Mouse (Mus musculus): Measurements from ENCODE around the gene Dock9.
"Not testable (repeated sequence)": the region's sequence is repeated elsewhere in the genome, so short reads cannot be mapped to it uniquely, and the experiment has no call there.

Gene Dock9

DNA sequence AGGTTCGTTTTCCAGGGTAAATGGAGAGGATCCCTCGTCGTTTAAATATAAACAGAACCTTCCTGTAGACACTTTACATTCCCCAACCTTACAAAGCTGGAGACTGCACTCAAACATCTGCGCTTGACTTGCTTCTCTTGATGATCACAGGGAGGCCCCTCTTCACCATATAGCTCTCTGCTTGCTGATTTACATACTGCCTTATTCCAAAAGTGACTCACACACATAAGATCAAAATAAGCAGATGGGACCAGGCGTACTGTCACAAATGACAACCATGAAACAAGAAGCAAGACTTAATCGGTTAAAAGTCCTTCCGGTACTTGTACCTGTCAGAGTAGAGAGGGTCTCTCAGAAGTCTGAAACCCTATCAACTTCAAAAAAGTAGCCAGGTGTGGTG lies 63.4 kb downstream of the Dock9 start:
- no peak for DNase-seq

DNA sequence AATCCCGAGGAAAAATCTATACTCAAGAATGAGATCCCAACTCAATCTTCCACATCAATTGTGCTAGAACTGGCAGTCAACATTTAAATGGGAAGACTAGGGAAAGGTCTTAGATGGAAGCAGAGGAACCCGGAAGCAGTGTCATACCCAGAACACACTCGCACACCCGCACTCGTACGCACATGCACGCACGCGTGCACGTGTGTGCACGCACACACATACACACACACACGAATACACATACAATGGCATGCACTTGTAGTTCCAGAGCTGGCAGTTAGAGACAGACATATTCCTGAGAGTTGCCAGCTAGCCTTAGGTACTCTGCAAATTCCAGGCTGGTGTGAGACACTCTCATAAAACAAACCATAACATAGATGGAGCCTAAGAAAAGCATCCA lies 63.9 kb downstream of the Dock9 start:
- no peak for DNase-seq

DNA sequence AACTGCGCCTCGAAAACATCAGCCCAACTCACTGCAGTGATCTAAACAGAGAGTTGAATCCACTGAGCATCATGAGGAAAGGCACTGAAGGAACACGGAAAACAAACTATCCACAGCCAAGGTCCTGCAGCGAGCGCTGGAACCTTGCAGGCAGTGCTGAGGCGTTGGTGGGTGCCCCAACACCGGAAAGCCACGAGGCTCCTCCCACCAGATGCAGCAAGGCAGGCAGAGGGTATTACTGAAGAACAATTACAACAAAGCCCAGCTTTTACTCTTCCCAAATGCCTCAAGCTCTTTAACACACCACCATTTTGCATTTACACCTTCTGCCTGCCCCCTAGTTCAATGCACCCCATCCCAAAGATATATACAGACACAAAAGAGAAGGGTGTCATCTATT lies 65.4 kb downstream of the Dock9 start:
- no peak for DNase-seq

DNA sequence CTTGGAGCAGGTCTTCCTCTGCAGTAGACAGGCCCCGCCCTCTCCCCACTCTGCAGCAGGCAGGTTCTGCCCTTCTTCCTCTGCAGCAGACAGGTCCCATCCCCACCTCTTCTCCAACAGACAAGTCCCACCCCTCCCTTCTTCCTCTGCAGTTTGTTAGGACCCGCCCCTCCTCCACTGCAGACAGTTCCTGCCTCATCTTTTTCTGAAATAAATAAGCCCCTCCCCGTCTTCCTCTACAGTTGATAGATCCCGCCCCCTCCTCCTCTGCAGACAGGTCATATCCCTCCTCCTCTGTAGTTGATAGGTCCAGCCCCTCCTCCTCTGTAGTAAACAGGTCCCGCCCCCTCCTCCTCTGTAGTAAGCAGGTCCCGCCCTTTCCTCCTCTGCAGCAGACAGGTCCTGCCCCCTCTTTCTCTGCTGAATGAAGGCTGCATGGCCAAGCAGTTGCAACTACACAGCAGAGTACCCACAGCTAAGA lies 65.9 kb downstream of the Dock9 start:
- peak; percentile 22 to 25 for DNase-seq

DNA sequence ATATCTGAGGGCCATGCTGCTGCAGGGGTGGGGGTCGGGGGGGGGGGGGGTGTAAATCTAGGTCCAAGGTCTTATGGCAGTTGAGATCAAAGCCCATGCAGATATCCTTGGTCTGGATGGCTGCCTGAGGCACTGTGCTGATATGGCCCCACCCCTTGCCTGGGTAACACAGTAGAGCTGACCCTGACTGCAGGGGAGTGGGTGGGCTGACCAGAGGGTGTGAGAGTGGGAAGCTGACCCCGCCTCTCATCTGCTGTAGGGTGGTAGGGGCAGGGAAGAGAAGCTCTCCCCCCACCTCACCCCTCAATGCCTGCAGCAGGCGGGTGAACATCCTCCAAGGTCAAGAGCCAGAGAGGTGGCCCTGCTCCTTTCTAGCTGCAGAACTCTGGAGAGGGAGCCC lies 66.7 kb downstream of the Dock9 start:
- no peak for DNase-seq

DNA sequence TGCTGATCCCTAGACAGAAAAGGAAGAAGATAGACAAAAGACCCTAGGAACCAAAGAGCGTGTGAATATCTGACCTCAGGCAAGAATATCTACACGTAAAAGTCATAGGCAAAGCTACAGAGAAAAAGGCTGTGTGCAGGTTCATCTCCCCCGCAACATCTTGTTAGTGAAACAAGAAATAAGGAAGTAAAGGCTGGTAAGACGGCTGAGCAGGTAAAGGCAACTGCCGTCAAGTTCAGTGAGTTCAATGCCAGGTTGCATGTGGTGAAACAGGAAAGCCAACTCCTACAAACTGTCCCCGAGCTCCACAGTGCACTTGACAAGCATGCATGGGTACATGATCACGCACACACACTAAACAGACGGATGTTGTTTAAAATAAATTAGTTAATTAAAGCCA lies 69.6 kb downstream of the Dock9 start:
- DNase-seq = no peak

DNA sequence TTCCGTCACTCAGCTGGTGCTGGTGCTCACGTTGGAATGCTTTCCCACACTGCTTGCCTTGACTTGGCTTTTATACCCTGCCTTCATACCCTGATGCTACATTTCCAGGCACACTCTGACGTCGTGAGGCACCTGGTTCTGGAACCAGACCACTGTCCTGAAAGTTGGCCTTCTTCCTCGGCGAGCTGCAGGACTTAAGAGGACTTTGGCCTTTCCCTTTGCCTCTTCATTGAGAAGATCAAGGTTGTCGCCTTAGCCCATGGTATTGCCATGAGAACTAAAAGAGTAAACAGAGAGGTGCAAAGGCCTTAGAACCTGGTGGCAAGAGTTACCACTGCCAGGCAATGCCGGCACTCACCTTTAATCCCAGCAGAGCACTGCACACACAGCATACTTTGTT lies 73.1 kb downstream of the Dock9 start:
- no peak for DNase-seq

DNA sequence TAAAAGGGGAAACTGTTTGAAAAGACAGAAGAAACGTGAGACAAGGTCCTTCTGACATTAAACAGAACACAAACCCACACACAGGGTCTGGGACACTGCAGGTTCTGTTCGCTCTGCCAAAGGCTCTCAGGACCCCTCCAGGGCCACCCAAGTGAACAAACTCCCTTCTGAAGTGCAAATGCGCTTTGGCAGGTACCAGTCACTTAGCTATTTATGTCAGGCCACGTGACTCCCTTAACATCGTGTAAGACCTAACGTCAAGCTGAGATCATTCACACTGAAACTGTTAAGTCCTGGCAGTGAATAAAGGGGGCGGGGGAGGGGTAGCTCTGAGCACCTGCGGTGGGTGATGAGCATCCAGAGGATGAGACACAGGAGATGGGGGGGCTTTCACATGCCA lies 74.9 kb downstream of the Dock9 start:
- DNase-seq = no peak

DNA sequence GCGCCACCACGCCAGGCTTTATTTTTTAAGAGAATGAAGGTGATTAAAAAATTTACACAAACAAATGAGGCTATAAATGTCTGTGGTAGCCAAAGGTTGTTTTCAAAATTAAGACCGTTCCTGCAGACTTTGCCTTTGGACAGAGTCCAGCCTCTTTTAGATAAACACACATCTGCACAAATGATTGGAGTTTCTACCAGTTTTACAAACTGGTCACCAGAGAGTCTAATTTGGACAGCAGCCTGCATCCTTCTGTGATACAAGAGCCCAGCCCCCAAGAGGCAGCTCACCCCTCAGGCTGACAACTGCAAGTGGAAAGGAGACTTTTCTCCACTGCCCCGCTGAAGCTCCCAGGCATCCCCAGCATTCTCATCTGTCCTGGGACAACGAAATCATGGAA lies 76.2 kb downstream of the Dock9 start:
- no peak for DNase-seq

DNA sequence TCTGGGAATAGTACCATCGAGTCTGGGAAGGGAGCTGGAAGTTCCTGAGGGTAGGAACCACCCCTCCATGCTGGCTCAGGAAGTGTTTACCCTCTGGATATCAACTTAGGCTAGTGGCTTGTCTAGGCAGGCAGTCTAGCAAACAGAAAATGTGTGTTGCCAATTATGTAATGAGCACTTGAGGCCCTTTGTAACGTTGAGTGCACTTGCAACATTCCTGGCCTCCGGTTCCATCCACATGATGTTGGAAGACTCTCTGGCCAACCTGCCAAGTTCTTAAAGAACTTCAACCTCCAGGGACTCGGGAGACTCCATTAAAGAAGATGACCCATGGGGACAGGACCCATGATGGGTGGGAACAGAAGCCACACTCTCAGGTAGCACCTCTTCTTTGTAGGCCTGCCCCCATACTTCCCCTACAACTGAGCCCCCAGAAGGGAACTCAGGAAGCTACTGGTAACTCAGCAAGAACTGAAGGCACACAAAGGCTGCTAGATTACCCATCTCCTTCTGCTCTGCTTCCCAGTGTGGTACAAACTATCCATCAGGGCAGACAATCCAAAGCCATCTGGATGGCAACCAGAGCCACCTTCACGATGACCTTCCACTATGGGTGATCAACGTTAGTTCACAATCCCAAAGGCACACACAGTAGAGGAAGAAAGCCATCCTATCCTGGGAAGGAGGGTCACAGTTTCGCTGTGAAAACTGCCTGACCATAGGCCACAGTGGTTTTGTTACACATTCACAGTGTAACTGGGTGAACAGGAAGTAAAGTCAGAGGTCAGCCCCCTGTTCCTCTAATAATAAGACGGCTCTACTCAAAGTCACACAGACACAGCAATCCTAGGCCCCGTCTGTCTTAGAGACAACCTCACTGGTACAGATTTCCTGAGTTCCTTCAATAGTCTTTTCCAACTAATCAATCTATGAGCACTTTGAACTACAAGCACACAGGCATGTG lies 77.7 kb downstream of the Dock9 start:
- DNase-seq = no peak

DNA sequence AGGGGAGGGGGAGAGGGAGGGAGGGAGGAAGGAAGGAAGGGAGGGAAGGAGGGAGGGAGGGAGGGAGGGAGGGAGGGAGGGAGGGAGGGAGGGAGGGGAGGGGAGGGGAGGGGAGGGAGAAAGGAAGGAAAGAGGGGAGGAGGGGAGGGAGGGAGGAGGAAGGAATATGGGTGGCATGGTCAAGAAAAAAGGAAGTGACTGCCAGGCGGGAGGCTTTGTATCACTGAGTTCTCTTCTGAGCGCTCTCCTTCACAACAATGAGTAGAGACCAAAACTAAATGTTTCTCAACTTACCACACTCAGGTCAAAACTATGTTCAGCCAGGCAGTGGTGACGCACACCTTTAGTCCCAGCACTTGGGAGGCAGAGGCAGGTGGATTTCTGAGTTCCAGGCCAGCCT lies 82.8 kb downstream of the Dock9 start:
- not testable (repeated sequence) for DNase-seq

DNA sequence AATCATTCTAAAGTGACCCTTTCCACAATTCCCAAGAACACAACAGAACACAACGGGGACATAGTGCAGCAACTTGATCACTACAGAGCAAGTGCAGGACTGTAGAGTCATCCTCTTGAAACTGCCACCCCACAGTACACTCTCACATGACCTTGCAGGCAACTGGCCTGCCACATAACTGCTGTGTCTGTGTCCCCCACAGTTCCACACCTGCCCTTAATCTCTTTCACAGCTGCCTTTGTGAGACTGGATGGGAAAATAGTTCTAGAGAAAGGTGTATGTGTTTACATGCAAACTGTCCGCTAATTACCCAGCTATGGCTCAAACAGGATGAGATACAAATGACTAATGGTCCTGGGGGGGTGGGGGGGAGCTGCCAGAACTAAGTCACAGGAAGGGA lies 83.4 kb downstream of the Dock9 start:
- no peak for DNase-seq

DNA sequence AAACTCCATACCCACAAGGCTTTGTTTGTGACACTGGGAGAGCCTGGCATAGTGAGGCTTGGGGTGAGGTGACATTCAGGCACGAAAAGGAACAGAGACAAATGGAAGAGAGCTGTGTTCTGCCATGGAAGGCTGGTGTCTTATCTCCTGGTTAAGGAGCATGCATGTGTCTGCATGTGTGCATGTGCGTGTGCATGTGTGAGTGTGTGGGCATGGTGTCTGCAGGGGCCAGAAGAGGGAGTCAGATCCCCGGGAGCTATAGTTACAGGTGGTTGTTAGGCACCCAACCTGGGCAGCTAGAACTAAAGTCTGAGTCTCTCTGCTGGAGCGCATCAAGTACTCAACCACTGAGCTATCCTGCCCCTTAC lies 83.8 kb downstream of the Dock9 start:
- DNase-seq = no peak

DNA sequence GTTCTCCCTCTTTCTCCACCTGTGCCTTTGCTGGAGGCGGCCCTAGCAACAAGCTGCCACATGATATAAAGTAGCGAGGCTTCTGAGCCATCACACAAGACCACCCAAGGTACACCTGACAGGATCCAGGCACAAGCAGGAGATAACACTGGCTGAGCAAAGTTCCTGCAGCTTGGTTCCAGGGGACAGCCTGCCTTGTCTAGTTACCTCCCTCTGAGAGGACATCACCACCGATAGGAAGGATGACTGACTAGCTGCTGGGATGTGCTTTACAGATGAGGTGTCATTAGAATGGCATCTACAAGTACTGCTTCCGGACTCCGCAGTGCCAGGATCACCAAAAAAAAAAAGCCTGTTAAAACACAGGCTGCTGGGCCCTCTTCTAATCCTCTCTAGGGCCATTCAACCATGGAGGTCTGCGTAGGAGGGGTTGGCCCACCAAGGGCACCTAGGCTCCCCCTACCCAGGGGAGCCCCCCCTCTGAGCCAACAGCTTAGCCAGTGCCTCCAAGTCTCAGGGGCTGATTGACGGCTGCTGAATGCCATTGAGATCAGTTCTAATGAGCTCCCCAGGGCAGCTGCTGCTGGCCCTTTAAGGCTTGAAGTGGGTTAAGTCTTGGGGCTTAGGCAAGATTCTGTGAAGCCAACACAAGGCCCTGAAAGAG lies 84.3 kb downstream of the Dock9 start:
- no peak for DNase-seq

DNA sequence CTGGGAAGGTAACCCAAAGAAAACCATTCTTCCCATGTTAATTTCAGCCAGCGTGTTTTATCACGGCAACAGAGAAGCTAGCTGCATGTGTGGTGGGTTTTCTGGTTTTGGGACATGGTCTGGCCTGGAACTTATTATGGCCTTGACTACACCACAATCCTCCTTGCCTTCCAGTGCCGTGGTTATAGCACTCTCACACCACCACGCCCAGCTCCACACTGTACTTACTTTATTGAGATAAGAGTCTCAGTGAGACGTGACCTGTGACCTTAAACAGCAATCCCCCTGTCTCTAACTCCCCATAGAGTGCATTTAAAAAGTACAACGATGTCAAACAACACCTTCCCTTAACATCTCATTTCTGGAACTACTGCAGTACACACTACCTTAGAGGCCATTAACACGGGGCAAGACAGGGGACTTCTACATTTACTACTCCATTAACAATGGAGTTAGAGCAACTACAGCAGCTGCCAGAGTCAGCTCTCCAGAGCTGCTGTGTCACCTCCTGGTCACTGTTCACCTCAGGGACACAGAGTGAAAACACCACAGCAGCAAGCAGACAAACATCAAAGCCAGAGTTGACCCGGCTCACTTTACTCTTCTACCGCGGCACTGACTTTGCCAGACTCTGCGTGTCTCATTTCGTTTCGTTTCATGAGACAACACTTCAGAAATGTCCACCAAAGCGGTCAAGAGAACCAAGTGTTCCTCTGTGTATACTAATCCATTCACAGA lies 86.4 kb downstream of the Dock9 start:
- DNase-seq = no peak

DNA sequence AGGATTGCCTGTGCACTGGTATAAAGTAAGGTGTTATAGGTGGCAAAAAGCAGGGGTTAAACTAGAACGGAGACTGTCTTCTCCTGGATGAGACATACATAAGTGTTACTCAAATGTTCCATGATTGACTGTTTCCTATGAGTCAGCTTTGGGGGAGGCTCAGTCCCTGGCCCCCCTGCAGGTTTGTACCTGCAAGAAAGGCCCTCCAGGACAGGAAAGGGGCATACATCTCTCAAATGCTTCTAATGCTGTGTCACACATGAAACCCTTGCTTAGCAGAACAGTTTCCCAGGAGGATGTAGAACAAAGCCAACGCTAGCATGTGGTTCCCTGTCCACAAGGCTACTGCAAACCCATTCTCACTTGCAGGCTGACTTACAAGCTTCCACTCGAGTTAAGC lies 87.5 kb downstream of the Dock9 start:
- DNase-seq = no peak

DNA sequence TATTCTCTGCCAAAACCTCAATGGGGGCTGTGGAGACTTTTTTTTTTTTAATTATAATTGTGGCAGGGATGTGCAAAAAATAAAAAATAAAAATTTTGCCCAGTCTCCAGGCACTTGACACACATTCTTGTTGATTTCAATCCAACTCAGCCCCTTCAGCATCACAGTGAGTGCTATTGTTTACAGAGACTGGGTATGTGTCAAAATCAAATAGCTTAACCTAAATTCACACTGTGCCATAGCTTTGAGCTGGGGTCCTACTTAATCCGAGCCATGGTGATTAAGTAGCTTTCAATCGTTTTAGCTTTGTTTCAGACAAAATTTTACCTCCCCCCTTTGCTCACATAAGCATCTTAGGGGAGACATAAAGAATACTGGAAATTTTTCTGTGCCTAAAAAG lies 89.4 kb downstream of the Dock9 start:
- DNase-seq = no peak

DNA sequence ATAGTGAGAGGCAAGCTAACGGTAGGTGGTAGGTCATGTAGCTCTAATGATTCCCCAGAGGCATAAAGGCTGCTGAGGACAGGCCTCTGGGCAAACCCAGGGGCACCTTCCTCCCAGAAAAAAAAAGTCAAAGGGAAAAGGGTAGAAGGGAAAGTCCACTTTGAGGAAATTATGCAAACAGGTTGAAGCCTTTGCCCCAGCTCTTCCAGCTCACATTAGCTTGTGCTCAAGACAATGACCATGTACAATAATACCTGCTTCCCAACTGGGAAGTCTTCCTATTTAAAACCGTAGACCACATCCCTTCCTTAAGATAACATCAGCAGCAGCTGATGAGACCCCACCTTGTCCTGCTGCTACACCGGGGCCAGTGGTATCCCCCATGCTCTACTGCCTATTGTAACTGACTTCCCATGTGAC lies 91.1 kb downstream of the Dock9 start:
- DNase-seq = no peak

DNA sequence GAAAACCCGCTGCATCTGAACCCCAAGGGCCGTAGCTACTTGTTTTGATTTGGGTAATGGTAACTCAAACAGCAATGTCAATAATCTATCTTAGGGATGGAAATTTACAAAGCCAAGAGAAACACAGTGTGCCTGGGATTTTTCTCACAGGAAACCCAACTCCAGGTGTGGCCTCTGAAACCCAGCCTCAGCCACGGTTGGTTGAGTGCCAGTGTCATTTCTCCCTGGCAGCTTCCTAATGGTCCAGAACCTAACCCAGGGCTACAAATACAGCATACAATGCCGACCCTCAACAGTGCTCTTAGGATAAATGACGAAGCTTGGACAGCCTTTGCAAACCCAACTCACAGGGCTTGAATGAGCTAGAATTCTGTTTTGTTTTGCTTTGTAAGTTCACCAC lies 92.0 kb downstream of the Dock9 start:
- DNase-seq = no peak

DNA sequence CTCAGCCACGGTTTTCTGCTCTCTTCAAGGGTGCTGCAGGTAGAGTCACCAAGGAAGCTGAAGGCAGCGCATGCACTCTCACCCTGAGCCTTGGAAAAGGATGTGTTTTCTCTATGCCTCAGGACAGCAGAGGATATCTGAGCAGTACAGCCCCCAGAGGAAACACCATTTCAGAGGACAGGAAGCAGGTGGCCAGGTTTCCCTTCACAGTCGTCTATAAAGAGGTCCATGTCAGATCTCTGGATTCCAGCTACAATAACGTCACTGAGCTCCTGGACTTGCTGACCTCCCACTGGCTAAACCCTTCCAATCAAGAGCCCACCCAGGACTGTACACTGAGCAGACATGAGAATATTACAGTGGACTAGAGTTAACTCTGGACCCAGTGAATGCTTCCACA lies 95.1 kb downstream of the Dock9 start:
- no peak for DNase-seq

DNA sequence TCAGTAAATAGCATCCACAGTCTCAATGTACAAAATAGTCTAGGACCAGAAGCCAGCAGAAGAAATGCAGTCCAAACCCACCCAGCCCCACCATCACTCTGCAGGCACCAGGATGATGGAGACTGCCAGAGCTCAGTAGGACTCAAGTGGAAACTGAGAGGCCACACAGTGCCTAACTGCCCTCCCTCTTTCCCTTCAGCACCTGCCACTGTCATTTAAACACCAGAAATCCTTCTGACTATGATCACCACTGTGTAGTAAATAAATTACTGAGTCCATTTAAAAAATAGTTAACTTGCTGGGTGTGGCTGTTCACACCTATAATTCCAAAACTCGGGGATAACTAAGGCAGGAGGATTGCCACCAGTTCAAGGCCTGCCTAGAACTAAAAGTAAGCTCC lies 97.6 kb downstream of the Dock9 start:
- DNase-seq = no peak

DNA sequence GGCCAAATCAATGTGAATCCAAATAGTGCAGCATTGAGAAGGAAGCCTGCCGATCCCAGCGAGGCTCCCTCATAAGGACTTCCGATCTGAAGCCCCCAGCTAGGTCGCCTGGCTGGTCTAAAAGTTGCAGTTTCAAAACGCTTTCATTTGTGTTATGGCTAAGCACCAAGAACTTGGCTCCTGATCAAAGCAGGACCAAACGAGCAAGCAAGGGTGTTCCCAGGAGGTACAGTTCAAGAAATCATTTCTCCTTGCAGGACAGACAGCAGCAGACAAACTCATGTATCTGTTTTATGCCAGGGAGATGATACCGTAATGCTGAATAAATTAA lies 99.1 kb downstream of the Dock9 start:
- DNase-seq = no peak

DNA sequence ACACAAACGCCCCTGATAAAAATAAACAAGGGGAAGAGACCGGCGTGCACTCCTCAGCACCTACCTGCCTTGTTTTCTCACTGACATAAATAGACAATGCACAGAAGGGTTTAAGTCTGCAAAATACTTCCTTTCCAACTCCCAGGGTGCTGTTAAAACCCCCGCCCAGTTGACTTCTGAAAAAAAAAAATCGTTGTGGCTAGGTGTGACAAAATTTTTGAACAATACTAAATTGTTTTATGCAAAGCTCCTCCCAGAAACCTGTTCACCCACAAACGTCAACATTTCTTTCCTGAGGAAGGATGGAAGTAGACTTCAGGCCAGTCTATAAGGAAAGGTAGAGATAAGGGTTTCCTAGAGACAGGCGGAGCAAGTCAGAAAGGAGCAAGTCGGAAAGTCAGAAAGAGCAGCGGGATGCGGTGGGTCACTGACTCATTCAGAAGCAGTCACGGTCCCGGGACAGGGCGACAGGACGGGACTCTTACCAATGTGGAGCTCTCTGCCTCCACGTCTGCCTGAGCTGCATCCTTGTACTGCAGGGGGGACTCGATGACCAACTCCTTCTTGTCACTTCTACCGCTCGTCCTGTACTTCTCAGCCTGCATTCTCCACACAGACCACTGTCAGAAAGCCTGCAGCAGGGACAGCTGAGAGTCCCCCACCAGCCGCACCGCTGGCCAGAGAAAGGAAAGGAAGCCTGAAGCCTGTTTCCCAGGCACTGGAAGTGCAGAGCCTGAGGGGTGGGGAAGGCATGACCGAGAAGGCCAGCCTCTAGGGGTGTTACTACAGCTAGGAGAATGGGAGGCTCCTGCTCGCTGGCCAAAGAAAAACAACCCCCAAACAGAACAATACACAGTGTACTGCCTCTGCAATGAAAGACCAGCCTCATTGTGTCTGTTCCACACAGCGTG lies 99.7 kb downstream of the Dock9 start:
- no peak for DNase-seq

Data from spleen, adult 18-20 months (tissue).